Mouse (Mus musculus) heart, adult 8-10 months (tissue): Measurements from ENCODE around the gene Stim1. TPM values are rescaled to one million over a fixed set of nuclear protein-coding genes. Genes with fewer than 3 reads are reported as not detected.

Source experiments
- DNase-seq: peaks from one replicate; pipeline ENCODE4 v3.0.0; 2022; ENCODE audit warnings: low spot score
- total RNA-seq, 4 experiments: library from RNA; stranded (reverse); gene quantifications; 2 replicates each; pipeline ENCODE4 v1.2.4; 2022

Gene Stim1
- total RNA-seq, result 10 to 100 TPM; 21.9 to 25.1 (median 24.0) TPM

DNA sequence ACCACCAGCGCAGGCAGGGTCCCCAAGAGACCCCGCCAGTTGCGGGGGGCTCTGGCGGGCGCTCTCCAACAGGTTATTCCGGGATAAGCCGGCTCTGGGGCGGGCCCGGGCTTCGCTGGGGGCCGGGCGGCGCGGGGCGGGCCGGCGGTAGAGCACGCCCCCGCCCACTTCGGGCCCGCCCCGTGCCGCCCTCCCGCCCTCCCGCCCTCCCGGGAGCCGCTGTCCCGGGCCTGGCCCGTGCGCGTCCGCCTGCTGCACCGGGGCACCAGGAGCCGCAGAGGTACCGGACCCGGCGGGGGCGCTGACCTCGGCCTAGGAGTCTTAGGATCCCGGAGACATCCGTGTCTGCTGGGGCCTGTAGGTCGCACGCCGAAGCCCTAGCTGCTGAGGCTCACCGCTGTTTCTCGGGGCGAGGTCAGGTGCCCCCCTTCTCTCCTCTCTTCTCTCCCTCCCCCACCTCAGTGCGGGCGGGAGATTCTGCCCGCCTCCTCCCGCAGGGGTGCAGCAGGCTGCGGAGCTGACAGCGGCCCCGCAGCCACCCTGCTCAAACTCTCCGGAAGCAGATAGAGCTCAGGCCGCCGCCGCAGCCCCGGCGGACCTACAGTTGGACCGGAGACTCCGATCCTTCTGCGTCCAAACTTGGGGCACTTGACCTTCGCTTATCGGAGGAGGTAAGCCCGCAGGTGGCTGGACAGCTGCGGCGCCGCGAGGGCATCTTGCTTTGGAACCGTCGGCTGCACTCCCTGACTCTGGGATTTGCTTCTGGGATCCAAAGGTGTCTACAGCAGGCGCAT lies at the start of gene Stim1:
Stim1 (plus strand) TSS at position 206 of the 794 bp plus-strand sequence.
- no peak for DNase-seq

DNA sequence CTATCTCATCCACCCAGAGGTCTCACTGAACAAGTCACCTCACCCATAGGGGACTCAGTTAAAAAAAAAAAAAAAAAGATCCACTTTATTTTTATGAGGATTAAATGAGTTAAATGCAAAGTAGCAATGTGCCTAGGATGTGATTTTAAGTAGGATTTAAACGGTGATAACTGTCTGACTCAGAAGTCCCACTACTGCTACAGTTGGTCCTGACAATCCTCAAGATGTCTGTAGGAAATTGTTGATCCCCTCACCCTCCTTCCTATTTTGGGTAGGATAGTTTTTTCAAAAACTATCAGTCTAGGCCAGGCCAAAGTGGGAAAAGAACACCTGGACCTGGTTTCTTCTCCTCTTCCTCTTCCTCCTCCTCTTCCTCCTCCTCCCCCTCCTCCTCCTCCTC lies 45.7 kb upstream of the Stim1 start:
- no peak for DNase-seq

GRCm38 (mm10) chr7:102222336-102222735 lies 45.3 kb upstream of the Stim1 start:
- peak; percentile 61 for DNase-seq

DNA sequence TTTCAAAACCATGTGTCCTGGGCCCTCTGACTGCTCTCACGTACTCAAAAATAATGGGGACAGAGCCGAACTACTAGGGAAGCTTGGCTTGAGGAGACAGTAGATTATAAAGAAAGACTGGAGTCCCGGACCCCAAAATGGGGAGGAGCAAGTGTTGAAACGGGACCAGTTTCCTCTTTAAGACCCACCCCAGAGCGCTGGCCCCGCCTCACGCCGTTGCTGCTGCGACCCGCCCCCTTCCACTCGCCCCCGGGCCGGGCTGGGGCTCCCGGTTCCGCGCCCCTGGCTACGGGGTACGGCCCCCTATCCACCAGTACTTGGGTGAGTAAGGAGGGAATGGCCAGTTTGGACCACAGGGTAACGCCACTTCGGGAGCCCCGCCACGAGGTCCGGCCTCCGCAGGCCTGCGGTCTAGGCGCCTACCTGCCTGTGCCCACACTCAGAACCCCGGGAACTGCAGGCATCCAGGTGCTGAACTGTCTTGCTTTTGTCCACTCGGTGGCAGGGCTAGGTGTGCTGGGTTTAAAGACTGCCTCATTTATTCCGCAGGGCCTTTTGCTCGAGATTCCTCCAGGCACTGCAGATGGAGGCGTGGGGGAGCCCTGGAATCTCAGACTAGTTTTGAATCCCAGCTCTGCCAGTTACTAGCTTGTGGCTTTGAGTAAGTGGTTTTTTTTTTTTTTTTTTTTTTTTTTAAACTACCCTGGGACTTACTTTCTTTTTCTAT lies 44.6 kb upstream of the Stim1 start:
- DNase-seq, result peak; percentile 82

GRCm38 (mm10) chr7:102223883-102224738 lies 43.5 kb upstream of the Stim1 start:
- no peak for DNase-seq

GRCm38 (mm10) chr7:102226051-102226450 lies 41.6 kb upstream of the Stim1 start:
- no peak for DNase-seq

GRCm38 (mm10) chr7:102228049-102228670 lies 39.4 kb upstream of the Stim1 start:
- no peak for DNase-seq

- no peak for DNase-seq
Measured at GRCm38 (mm10) chr7:102229814-102230213, 37.8 kb upstream of the Stim1 start.

DNA sequence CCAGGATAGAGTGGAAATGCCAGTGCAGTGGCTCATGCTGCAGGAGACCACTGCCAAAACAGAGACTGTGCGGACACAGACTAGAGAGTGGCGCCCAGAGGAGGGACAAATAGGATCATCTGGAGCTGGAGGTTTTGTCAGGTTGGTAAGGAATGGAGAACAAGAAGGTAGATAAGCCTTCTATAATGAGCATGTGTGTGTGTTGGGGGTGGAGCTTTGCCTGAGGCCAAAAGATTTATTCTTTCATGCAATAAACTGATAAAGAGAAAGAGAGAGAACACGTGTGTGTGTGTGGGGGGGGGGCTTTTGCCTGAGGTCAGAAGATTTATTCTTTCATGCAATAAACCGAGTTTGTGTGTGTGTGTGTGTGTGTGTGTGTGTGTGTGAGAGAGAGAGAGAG lies 34.5 kb upstream of the Stim1 start:
- DNase-seq, result no peak

DNA sequence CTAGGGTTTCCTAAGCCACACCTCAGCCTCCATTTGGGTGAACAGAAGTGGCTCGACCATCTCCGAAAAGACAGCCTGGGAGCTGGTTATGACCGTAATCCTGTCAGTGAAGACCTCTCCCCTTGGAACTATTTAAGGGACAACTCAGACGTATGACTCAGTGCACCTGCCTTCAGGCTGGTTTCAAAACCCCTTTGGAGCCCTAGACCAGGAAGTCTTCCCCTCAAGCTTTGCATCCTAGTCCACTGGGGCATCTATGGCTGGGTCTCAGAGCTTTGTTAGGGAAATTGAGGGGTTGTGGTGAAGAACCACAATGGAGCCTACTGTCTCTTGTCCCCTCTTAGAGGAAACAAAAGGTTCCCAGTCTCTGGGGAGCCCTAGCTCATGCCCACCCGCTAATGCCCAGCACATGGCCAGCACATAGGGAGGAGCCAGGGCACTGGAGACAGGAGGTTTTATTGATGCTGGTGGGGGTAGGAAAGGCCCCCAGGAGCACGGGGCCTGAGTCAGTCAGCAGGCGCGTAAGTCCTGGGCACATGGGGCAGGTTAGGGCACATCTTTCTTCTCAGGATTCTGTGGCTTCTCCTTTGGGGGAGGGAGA lies 28.8 kb upstream of the Stim1 start:
- DNase-seq, result no peak

DNA sequence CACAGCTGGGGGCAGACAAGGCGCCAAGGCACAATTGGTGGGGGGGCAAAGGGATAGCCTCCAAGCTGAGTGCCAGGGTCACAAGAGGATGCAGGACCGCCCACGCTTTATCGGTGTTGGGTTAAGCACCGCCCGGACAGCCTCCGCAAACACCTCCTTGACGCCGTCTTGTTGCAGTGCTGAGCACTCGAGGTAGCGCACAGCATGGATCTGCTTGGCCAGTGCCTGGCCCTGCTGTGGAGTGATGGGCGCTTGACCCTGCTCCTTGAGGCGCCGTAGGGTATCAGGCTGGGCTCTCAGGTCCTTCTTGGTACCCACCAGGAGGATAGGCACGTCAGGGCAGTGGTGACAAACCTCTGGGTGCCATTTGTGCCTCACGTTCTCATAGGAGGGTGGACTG lies 28.0 kb upstream of the Stim1 start:
- DNase-seq, result no peak

GRCm38 (mm10) chr7:102242371-102242770 lies 25.2 kb upstream of the Stim1 start:
- no peak for DNase-seq

GRCm38 (mm10) chr7:102242917-102243316 lies 24.7 kb upstream of the Stim1 start:
- no peak for DNase-seq

DNA sequence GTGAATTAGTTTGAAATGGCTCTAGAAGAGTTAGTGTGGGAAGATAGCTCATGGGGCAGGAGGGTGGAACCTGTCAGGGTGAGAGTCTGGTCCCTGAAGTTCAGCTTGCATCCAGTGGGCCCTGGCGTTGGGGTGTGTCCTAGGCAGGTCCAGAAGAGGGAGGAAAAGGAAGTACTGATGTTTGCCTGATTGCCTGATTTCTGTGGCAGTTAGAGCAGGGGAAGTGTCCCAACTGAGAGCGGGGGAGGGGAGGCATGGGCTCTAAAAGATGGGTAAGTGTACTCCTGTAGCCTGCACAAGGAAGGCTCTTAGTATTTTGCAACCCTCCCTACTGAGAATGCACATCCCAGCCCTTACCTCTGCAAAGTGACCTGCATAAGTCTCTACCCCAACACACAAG lies 23.7 kb upstream of the Stim1 start:
- DNase-seq, result peak; percentile 58

DNA sequence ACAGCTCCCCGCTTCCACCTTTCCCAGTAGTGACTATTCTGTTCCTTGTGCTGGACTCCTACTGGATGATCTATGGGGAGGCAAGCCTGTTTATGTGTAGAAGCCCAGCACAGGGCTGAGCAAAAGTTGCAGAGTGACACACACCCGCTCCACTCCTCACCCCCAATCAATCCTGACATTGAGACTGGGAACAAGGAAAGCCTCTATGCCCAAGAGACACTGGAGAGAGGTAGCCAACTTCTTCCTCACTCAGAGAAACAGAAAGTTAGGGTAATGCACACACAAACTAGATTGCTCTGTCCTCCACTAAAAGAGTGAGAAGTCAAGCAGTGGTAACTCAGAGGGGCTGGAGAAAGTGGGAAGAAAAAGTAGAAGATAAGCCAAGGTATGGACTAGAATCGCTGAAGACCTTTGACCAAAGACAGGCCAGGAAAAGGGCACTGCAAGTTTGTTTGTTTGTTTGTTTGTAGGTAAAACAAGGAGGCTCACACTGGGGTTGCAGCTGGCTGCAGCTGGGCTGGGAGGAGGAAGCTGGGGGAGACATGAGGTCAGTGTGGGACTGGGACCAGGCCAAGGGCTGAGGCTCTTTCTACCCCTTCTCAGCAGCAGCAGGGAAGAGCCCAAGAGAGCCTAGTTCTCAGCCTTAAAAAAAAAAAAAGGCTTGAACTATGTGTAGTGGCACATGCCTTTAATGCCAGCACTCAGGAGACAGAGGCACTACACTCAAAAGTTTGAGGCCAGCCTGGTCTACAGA lies 22.6 kb upstream of the Stim1 start:
- DNase-seq, result peak; percentile 68

GRCm38 (mm10) chr7:102245775-102246174 lies 21.8 kb upstream of the Stim1 start:
- no peak for DNase-seq

- no peak for DNase-seq
Measured at GRCm38 (mm10) chr7:102246265-102246664, 21.3 kb upstream of the Stim1 start.

DNA sequence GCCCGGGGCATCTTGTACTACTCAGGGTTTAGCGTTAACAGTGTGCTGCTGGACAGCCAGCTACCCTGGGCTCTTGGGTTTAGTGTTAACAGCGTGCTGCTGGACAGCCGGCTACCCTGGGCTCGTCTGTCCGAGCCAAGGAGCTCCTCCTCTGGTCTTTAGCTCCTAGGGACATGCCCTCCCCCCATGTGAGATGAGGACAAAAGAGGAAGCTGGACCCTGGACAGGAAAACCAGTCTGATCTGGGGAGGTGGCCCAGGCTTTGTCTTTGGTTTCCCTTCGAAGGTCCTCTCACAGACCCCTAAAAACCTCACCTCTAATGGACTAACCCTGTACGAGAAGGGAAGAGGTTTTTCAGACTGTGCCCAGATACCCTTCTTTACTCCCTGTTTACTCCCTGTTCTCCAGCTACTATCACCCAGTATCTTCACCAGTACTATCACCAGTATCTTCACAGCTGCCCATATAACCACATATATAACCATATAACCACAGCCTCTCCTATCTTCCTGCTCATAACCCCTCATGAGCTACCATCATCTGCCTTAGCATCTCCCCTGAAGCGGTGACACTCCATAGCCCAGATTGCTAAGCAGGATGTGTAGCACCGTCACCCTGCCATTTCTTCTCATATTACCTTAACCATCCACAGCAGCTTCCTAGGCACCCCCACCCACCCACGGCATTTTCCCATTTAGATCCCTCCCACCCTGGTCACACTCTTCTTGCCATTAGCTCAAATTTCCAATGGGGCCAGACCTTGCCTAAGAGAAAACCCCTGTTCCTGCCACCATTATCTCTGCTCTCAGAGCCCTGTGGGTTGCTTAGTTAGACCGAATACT lies 20.4 kb upstream of the Stim1 start:
- DNase-seq, result no peak

GRCm38 (mm10) chr7:102248691-102249404 lies 18.8 kb upstream of the Stim1 start:
- no peak for DNase-seq
